Mouse (Mus musculus) cerebral cortex, adult 2 months (tissue): ENCODE measurements around the gene Prcc.

ENCODE experiments used
- WGBS: fragments of 180-500 bp; shearing (Covaris S2); methylation state at CpG from one replicate; pipeline ENCODE4 v1.1.7; 2018; 5-methylcytosine and 5-hydroxymethylcytosine counted together

The Prcc gene

DNA sequence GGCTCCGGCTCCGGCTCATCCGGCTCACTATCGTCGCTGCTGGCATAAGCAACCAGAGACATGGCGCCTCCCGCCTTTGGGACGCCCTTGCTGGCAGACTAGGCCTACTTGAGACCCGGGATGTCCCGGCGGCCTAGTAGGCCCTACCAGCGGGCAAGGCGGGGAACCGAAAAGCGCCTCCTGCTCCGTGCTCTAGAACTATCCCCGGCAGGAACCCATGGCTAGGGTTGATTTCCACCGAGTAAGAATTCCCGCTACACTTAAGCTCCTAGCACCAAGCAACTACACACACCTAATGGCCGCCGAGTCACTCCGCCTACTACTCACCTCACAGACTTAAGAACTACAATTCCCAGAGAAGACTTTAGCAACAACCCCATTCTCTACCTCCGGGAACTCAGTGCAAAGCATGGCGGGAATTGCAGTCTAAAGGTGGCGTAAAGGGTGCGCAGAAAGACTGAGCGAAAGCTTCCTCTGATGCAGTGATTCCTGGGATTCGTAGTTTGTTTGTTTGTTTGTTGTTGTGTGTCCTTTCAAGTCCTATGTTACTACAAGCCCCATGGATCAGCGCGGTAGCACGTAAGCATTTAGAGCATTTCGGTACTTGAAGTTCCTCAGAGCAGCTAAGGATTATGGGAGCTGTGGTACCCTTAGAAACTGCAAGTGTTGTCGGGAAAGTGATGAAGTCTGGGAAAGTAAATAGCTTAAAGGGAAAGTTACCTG, at the start of gene Prcc:
Prcc (minus strand) TSS at position 328 of the 723 bp plus-strand sequence.
- under 1% methylated on average over 33 of the region's 33 CpGs for WGBS

DNA sequence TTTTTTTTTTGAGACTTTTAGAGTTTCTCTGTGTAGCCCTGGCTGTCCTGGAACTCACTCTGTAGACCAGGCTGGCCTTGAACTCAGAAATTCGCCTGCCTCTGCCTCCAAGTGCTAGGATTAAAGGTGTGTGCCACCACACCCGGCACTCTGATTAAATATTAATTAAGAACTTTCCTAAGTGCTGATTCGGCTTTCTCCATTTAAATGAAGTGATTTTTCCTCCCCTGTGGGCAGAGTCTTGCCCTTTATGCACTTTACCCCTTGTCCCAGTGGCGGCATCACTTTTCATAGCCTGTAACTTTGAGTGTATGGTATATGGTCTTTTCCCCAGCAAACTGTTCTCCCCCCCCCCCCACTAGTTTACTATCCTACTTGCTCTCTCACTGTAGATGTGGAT, 49.8 kb upstream of the Prcc start:
- 82% methylated on average over 4 of the region's 4 CpGs for WGBS

DNA sequence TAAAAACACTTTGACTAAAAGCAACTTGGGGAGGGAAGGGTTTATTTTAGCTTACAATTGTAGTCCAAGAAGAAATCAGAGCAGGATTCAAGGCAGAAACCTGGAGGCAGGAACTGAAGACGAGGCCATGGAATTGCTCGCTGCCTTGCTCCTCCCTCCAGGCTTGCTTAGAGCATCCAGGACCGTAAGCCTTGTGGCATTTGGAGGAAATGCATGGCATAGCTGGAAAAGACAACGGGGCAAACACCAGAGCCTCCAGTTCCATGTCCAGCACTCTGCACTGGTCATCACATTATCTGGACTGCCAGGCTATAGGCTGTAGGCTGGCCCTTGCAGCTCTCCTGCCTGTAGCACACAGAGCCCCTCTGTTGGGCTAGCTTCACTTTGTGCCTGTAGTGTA, 49.1 kb upstream of the Prcc start:
- 41% methylated on average over 4 of the region's 4 CpGs for WGBS

DNA sequence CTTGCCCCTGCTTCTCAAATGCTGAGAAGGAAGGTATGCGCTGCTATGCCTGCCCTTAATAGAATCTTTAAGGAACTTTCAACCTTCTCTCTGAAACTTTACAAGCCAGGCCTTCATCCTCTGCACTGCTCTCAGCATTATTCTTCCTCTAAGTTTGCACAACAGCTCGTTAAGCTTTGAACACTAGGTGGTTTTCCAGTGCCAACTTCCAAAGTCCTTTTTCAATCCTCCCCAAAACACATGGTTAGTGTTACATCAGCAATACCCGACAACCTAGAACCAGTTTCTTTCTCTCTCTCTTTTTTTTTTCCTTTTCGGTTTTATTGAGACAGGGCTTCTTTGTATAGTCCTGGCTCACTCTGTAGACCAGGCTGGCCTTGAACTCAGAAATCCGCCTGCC, 48.6 kb upstream of the Prcc start:
- WGBS = 54% methylated on average over 5 of the region's 5 CpGs

DNA sequence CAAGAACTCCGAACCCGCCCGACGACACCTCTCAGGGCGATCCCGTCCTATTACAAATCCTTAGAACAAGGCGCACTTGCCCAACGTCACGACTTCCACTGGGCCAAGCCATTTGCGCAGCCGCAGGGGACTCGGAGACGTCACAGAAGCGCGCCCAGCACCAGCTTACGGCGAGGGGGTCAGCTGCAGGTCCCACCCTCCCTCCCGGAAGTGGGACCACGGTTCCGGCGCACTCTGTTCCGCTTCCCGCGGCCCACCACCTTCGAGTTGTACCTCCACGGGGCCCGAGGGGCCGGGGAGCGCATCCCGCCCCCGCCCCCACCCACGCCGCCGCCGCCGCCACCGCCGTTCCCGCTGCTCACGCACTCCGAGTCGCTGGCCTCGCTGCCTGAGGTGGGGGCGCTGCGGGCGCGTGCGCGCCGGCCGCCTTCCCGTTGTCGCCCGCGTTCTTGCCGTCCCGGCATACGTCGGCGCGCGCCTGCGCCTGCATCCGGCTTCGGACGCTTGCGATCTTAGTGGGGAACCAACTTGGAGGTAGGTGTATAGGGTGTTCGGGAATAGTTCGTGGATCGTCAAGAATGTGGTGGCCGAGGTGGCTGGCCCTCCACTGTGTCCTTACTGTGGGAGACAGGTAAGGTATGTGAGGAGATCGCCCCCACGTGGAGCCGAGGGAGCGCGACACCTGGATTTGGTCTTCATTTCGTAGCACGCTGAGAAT, 44.8 kb upstream of the Prcc start, which contains the start of the genes Isg20l2 and Rrnad1:
Isg20l2 (plus strand) TSS at position 237 of the 718 bp plus-strand sequence.
Rrnad1 (minus strand) TSS at position 640 of the 718 bp plus-strand sequence.
- under 1% methylated on average over 78 of the region's 78 CpGs for WGBS

DNA sequence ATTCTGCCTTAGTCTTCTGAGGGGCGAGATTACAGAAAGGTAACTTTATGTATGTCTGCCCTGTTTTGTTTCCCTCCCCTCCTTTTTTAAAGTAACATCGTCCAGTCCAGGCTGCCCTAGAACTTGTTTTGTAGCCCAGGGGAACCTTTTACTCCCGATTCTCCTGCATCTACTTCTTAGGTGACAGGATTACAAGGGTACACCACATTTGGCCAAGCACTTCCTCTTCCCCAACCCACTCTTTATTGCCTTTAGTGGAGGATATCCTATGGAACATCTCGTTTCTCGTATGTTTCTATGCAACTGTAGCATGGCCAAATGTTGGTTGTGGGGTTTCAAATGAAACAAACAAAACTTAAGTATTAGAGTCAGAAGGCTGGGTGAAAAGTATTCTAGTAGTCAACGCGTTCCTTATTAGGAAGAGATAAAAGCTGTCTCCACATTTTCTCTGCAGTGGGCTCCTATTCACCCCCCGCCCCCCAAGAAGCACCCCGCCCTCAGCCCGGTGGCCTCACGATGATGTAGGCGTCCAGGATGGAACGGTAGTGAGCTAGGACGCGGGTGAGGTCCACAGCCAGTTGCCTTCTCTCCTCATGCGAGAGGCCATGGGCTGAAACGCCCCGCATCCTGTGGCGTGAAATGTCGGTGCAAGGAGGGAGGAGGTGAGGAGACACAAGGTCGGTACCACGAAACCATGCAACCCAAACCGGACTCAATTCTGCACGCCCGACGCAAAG, 44.1 kb upstream of the Prcc start:
- WGBS = 3% methylated on average over 26 of the region's 26 CpGs

DNA sequence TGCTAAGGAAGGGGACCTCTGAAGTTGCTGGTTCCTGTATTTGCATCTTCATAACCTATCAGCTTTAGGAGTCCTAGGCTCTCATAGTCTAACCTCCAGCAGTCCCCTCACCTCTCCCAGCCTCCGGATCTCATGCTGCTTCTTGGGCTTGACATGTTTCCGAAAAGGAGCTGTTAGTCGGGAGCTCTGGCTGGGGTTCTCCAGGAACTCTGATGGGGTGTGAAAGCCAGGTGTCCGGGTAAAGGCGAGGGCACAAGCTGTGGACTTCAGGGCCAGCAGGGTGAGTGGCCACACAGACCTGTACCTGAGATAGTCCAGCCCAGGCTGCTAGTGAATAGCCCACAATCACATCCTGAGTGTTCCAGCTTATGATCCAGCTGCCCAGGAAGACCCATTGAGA, 42.0 kb upstream of the Prcc start:
- 93% methylated on average over 5 of the region's 5 CpGs for WGBS

DNA sequence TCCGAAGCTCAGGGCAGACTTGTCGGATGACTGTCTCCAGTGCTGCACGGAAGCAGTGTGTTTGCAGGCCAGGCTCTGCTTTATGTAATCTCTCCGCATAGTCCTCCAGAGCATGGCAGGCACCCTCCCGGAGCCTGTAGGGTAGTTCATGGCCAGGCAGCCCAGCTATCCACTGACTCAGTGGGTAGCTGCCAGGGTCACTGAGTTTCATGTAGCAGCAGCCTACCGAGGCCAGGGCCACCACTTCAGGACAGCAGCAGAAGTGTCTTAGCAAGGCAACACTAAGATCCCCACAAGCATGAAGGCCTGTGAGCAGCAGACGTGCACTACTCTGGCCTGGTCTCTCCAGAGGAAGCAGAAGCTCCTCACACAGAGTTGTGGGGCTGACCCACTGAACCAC, 39.6 kb upstream of the Prcc start:
- WGBS = 88% methylated on average over 7 of the region's 7 CpGs

DNA sequence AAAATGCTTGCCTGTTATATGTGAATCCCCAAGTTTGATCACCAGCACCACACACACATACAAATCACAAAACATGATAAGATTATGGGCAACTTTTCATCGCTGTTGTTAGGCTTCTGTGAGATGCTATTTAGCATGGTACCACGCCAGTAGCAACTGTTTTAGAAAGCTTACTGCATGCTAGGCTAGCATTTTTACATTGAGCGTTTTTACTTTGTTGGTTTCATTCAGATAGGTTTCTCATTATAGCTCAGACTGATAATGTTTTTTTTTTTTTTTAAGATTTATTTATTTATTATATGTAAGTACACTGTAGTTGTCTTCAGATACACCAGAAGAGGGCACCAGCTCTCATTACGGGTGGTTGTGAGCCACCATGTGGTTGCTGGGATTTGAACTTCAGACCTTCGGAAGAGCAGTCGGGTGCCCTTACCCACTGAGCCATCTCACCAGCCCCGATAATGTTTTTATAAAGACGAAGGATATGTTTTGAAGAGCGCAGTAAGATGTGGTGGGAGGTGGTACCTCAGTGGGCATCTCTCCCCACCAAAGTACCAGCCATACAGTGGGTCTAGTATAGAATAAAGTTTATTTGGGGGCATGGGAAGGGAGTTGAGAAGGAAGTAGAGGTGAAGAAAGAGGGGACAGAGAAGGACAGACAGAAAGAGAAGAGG, 35.0 kb upstream of the Prcc start:
- WGBS = 60% methylated on average over 9 of the region's 9 CpGs

DNA sequence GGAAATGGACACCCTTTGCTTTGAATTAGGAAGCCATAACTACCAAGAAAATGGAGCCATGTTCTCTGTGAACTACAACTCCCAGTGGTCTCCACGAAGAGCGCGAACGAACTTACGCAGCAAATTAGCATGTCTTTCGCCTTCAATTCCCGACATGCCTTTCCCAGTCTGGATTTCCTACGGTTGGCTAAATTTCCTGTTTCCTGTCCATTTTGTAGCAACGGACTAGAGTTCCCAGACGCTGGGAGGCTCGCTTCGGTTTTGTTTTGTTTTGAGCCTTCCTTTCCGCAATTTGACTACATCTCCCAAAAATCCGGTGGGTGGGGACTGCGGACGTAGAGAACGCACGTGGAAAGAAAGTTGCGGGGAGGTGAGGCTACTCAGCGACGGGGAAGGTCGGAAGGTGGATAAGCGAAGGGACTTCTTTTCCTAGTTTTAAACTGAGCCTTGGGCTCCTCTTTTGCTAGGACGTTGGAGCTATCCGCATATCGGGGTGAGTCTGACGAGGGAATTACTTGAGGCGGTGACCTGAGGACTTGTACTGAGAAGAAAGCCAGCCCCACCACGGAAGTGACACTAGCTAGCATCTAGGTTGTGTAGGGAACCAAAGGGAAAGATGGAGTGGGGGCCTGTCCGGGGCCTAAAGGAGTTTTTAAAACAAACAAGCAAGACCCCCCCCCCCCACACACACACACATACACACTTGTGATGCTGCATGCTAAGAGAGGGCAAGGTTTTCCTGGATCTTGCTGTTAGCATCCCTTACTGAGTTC, 34.1 kb upstream of the Prcc start, which contains the start of gene Mrpl24:
Mrpl24 (plus strand) TSS at position 171 of the 773 bp plus-strand sequence.
- WGBS = under 1% methylated on average over 30 of the region's 30 CpGs

DNA sequence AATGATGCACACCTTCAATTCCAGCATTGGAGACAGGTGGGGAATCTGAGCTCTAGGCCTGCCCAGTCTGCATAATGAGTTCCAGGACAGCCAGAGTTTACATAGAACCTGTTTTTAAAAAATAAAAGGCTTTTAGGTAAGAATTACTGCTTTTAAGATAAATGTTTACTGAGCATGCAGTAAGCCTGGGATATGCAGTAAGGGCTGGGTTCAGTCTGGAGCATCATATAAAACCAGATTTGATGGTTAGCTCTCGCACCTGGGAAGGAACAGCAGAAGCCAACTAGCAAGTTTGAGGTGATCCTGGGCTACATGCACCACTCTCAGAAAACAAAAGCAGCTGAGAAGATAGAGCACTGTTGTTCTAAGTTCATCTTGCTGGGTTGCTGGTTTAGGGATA, 33.1 kb upstream of the Prcc start:
- 93% methylated on average over 1 of the region's 1 CpGs for WGBS

DNA sequence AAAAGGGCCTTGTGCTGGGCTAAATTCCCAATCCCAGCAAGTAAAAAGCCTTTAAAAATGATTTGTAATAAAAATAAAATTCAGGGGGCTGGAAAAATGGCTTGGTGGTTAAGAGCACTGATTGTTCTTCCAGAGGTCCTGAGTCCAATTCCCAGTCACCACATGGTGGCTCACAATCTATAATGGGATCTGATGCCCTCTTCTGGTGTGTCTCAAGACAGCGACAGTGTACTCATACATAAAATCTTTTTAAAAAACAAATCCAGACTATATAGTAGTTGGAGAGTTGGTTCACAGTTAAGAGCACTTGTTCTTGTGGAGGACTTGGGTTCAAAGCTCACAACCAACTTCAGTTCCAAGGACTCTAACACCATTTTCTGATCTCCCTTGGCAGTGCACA, 31.6 kb upstream of the Prcc start:
- WGBS = 64% methylated on average over 1 of the region's 1 CpGs

DNA sequence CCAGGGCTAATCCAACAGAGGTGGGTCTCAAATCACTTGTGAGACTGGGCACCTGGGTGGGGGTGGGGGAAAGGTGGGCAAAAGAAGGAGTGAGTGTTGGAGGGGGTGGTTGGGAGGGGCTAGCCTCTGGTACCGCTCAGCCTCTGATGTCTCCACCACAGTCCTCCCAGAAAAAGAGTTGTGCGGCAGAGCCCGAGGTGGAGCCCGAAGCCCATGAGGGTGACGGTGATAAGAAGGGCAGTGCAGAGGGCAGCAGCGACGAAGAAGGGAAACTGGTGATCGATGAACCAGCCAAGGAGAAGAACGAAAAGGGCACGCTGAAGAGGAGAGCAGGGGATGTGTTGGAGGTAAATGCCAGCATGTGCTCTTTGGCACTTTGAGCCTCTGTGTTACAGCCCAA, 28.5 kb upstream of the Prcc start:
- 95% methylated on average over 10 of the region's 10 CpGs for WGBS

DNA sequence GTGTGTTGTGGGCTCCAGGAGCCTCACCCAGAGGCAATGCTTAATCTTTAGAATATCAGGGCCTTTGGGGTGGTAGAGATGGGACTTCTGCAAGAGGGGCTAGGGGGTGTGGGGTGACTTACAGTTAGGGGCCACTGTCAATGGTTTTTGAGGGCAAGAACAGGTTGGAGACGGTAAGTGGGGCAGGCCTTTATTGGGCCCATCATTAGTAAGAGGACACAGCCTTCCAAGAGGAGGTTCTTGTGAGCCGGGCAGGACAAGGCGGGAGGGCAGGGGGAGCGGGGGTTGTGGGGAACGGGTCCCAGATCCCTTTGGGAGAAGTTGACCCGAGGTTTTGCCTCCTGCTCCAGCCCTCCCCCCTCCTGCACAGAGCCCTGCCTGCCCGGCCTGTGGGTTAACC, 28.1 kb upstream of the Prcc start:
- 86% methylated on average over 7 of the region's 7 CpGs for WGBS

DNA sequence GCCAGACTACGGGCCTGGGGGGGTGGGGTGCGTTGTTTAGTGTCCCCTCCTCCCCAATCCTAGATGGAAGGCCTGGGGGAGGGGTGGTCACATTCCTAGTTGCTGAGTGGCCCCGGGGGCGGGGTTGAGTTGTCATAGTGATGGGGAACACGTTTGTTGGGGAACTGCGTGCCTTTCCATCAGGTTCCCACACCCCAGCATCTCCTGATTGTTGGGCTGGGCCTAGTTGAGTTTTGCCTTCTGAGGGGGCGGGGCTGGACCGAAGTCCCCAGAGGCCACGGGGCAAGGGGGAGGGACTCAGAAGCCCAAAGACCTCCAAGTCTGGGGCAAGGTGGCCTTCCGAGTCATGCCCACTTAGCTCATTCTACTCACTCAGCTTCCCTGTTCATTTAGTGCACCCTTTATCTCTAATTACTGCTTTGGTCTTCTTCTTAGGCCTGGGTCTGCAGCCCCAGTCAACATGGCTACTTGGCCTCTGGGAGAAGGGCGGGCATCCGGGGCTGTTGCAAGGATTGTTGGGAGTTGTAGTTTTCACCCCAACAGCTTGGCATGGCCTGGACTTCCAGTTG, 25.2 kb upstream of the Prcc start:
- whole genome bisulfite sequencing = 9% methylated on average over 12 of the region's 12 CpGs

DNA sequence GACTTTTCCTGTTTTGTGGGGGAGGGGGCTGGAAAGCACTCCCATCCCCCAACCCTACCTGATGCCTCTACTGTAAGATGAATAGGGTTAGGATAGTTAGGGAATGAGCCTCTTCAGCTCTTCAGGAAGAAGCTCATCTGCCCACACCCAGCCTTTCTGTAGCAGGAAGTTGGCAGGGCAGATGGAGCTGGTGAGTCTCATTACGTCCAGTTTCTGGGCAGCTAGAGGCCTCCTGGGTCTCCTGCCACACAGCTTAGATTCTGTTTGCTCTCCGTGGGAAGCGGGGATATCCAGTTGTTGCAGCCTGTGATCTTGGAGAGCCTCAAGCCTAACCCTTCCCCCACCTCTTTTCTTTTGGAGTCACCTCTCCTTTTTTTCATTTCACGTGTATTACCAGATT, 24.5 kb upstream of the Prcc start:
- WGBS = 15% methylated on average over 4 of the region's 4 CpGs

DNA sequence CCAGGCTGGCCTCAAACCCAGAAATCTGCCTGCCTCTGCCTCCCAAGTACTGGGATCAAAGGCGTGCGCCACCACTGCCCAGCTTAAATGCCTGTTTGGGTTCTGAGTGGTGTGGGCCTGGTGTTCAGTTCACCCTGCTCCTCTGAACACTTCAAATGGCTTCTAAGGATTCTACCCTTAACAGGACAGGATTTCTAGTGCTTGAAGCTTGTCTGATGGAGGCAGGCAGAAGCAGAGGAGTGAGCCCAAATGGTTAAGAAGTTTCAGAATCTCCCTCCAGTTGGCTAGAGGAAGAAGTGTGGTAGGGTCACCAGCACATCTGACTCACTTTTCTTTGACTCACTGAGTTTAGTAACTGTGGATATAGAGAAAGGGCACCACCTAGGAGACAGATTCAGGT, 24.0 kb upstream of the Prcc start:
- WGBS = 98% methylated on average over 2 of the region's 2 CpGs

DNA sequence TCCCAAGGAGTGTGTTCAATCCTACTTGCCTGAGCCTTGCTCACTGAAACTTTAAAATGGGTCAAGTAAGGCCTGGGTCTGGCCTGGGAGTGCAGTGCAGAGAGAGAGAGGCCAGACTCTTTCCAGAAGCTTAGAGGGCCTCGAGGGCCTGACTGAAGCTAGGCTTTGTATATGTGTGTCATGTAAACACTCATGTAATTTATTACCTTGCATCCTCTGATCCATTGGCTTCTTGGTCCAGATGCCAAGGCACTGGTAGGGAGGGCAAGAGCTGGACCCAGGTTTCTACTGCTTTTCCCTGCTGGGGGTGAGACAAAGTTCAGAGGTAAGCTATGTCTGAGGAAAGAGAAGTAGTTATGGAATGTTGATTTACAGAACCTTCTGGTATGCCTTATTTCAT, 22.5 kb upstream of the Prcc start:
- WGBS = 3% methylated on average over 1 of the region's 1 CpGs

DNA sequence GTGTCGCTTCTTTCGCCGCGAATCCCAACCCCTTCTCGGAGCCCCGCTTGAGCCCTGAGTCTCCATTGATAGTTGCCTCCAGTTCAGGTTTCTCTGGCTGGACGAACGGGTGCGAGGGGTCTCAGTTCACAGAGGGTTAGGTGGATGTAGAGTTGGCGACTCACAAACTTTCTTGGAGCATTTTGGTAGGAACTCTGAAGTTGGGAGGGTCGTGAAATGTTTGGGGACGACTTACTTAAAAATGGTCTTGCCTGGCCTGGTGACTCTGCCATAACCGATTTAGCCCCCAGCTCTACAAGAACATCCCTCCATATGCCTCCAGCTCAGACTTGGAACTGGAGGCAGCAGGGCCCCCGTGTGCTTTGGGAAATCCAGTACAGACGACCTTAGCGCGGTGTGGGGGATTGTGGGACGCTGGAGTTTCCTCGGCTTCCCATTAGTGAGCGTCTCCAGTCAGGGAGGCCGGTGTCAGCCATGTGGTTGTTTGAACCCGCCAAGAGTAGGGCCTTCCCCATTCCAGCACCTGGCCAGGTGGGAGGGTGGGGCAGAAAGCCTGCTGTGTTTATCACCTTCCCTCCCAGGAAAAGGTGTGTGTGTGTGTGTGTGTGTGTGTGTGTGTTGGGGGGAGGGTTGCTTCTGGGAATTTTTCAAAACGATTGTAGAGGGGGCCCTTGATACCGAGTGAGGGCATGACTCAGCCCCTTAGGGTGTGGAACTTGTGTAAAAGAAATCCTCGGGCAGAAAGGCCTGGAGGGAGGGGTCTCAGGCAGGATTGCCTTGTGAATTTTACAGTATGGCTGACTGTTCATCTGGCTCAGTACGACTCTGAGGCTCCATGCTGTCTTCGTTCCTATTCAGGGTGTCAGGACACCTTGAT, 21.8 kb upstream of the Prcc start:
- WGBS = under 1% methylated on average over 27 of the region's 27 CpGs

DNA sequence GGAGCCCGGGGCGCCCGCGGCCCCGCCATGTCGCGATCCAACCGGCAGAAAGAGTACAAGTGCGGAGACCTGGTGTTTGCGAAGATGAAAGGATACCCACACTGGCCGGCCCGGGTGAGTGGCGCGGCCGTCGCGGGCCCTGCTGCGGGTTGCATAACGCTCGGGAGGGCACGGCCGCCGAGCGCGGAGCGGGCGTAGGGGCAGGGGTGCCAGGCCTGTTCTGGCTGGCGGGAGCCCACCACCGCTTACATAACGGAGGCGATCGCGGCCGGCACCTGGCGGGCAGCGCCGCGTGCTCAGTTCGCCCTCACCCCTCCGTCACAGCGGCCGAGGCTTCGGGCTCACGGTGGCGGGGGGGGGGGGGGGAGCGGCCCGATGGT, 21.2 kb upstream of the Prcc start:
- WGBS = 0% methylated on average over 41 of the region's 47 CpGs
